Mouse (Mus musculus) forebrain, embryonic 13.5 days (tissue): ENCODE results near the gene Msrb2. TPM values are rescaled to one million over a fixed set of nuclear protein-coding genes. Genes with fewer than 3 reads are reported as not detected.

Experiments
- ATAC-seq: fragments of 200-750 bp; cut with Nextera tagmentation; 2 replicates; pipeline ENCODE4 v1.8.0; 2017
- H3K27ac ChIP-seq: fragments of 300-500 bp; sonication (generic); 2 replicates; pipeline ENCODE4 v1.5.1; 2015; ENCODE audit warnings: inconsistent platforms, mild to moderate bottlenecking, moderate library complexity
- H3K27me3 ChIP-seq: fragments of 300-500 bp; sonication (generic); 2 replicates; pipeline ENCODE4 v1.6.1; 2015; ENCODE audit warnings: mild to moderate bottlenecking, inconsistent platforms
- H3K36me3 ChIP-seq: fragments of 300-500 bp; sonication (generic); 2 replicates; pipeline ENCODE4 v1.6.1; 2015; ENCODE audit warnings: mild to moderate bottlenecking, inconsistent platforms; ENCODE audit not compliant: poor library complexity, severe bottlenecking
- H3K4me1 ChIP-seq: fragments of 300-500 bp; sonication (generic); 2 replicates; pipeline ENCODE4 v1.6.1; 2015; ENCODE audit warnings: inconsistent platforms
- H3K4me2 ChIP-seq: fragments of 300-500 bp; sonication (generic); 2 replicates; pipeline ENCODE4 v1.6.1; 2015; ENCODE audit warnings: inconsistent platforms, mild to moderate bottlenecking, moderate library complexity
- H3K4me3 ChIP-seq: fragments of 300-500 bp; sonication (generic); 2 replicates; pipeline ENCODE4 v1.5.1; 2015; ENCODE audit warnings: mild to moderate bottlenecking, inconsistent platforms
- H3K9ac ChIP-seq: fragments of 300-500 bp; sonication (generic); 2 replicates; pipeline ENCODE4 v1.6.1; 2015; ENCODE audit warnings: mild to moderate bottlenecking, inconsistent platforms
- H3K9me3 ChIP-seq: fragments of 300-500 bp; sonication (generic); replicated peaks from 2 replicates; pipeline ENCODE4 v1.6.1; 2016; ENCODE audit warnings: inconsistent platforms
- WGBS: fragments of 180-500 bp; shearing (Covaris S2); methylation state at CpG from one replicate; pipeline ENCODE4 v1.1.7; 2015; 5-methylcytosine and 5-hydroxymethylcytosine counted together
- polyA plus RNA-seq: library from polyadenylated mRNA; unstranded; fragments of >200 nt; fragmentation: Nextera tagmentation; extraction: Ambion mirVana; gene quantifications from 2 replicates; pipeline ENCODE4 v1.2.1, GENCODE M21; 2015

The Msrb2 gene
- polyA plus RNA-seq, 1 experiment from 2014 or later: 9.8 TPM

DNA sequence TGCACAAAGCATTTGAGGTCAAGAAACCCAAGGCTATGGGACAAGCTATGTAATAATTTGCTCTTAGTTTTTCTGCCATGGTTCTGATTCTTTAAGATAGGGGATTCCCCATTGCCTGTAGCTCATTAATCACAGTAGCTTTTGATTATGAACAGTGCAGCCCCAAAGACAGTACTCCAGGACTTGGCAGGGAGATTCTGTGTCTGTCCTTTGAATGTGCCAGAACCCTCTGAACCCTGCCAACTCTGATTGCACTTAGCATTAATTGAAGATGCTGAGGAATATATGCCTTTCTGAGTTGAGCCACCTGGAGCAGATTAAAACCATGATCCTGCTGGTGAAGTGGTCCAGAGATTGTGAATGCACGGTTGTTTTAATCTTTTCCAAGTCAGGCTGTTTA, 8.4 kb upstream of the Msrb2 start:
- H3K27ac ChIP-seq: no peak overlapping the region
- no peak overlapping the region for H3K9ac ChIP-seq
- H3K36me3 ChIP-seq: no peaks in the 10 kb centered on the region
- no peaks in the 10 kb centered on the region for H3K4me1 ChIP-seq
- H3K4me2 ChIP-seq: no peak overlapping the region
- WGBS: 64% methylated on average over 1 of the region's 1 CpGs
- ATAC-seq: no peak
- H3K9me3 ChIP-seq: no peaks in the 10 kb centered on the region
- H3K27me3 ChIP-seq: no peaks in the 10 kb centered on the region
- H3K4me3 ChIP-seq: no peak overlapping the region

DNA sequence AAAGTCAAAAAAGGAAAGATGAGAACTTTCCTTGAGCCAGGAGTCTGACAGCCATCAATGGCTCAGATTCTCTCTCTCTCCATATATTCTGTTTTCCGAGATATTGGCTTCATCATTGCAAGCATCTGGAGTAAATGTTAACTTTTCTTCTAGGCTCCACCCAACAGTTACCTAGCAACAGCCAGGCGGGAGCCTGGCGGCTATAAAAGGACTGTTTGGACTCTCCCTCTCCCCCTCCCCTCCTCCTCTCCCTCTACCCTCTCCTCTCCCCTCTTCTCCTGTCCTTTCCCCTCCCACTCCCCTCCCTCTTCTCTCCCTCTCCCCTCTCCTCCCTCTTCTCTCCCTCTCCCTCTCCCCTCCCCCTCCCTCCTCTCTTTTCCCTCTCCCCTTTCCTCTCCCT, 4.8 kb upstream of the Msrb2 start:
- ATAC-seq: no peak
- no peaks in the 10 kb centered on the region for H3K4me1 ChIP-seq
- no peaks in the 10 kb centered on the region for H3K27me3 ChIP-seq
- no peak overlapping the region for H3K4me3 ChIP-seq
- H3K9me3 ChIP-seq: no peaks in the 10 kb centered on the region
- H3K27ac ChIP-seq: no peak overlapping the region
- no peaks in the 10 kb centered on the region for H3K36me3 ChIP-seq
- no peak overlapping the region for H3K4me2 ChIP-seq
- WGBS: 16% methylated on average over 3 of the region's 3 CpGs
- H3K9ac ChIP-seq: no peak overlapping the region

DNA sequence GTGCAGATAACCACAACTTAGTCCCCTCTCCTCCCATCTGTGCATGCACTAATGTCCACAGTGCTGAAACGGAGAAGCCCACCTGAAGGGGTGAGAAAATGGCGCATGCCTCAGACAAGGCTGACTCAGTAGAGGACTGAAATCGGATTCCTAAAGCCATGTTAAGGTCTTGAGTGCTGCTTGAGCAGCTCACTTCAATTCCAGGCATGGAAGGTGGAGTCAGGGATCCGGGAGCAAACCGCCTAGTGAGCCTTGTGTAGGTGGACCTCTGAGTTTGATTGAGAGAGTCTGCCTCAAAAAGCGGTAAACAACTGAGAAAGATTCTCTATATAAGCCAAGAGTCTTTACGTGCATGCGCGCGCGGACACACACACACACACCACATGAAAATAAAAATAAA, 4.1 kb upstream of the Msrb2 start:
- 77% methylated on average over 11 of the region's 11 CpGs for WGBS
- Histone ChIP-seq H3K9ac (no peak overlapping the region), H3K4me3 (no peak overlapping the region), H3K4me2 (no peak overlapping the region), H3K36me3 (no peaks in the 10 kb centered on the region), H3K4me1 (no peaks in the 10 kb centered on the region), H3K27me3 (no peaks in the 10 kb centered on the region), H3K27ac (no peak overlapping the region), H3K9me3 (no peaks in the 10 kb centered on the region)
- no peak for ATAC-seq

DNA sequence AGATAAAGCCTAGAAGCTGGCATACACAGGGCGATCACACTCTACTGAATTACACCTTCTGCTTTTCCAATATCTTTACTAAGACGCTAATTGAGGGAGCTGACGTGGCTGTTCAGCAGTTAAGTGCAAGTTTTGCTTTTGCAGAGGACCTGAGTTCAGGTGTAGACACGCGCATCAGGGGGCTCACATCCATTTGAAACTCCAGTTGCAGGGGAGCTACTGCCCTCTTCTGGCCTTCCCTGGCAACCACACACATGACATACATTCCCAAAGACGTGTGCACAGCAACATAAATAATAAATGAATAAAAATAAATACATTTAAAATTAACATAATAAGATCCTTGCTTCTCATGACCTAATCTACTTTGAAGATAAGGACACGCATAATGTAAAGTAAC, 2.5 kb downstream of the Msrb2 start:
- Histone ChIP-seq H3K9ac (no peak overlapping the region), H3K36me3 (no peaks in the 10 kb centered on the region), H3K27ac (no peak overlapping the region), H3K4me3 (no peak overlapping the region), H3K4me1 (no peaks in the 10 kb centered on the region), H3K4me2 (no peak overlapping the region), H3K9me3 (no peaks in the 10 kb centered on the region), H3K27me3 (no peaks in the 10 kb centered on the region)
- no peak for ATAC-seq
- 89% methylated on average over 7 of the region's 7 CpGs for WGBS

DNA sequence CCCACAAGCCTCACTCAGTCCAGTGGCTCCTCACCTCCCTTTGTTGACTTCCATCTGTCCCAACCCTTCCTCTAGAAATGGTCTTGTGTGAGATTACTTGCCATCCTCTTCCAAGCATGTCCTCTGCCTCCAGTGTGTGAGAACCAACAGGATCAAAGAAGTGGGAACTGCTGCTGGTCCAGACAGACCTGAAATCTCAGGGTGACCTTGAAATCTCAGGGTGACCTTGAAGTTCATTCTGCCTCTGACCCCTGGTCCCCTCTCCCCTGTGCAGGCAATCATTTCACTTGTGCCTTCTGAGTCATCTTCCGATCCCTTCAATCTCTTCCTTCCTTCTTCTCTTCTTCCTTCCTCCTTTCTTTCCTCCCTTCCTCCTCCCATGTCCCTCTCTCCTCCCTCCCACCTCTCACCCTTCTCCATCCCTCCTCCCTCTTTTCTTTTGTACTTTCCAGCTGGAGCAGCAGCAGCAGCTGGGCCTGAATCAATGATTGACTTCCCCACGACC, 9.3 kb downstream of the Msrb2 start:
- Histone ChIP-seq H3K4me2 (no peak overlapping the region), H3K27ac (no peak overlapping the region), H3K4me3 (no peak overlapping the region), H3K4me1 (no peaks in the 10 kb centered on the region), H3K36me3 (no peaks in the 10 kb centered on the region), H3K9me3 (no peaks in the 10 kb centered on the region), H3K27me3 (no peaks in the 10 kb centered on the region), H3K9ac (no peak overlapping the region)
- 55% methylated on average over 2 of the region's 2 CpGs for WGBS
- ATAC-seq: no peak

DNA sequence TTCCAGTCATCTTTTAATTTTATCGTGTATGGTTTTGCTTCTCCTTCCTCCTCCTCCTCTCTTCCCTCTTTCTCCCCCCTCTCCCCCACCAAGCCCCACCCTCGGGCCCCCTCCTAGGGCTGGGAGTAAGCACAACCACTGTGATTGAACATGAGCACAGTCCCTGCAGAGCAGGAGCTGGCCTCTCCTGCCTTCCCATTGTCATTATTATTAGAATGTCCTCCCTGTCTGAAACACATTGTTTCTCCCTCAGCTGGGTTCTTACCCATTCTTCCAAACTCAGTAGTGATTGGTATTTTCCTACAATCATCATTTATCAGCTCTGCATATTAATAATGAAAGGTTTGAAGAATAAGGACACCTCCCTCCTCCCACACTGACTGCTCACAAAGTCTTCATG, 9.7 kb downstream of the Msrb2 start:
- H3K4me2 ChIP-seq: no peak overlapping the region
- H3K27ac ChIP-seq: no peak overlapping the region
- no peaks in the 10 kb centered on the region for H3K27me3 ChIP-seq
- no peak overlapping the region for H3K9ac ChIP-seq
- no peaks in the 10 kb centered on the region for H3K4me1 ChIP-seq
- 11% methylated on average over 2 of the region's 2 CpGs for WGBS
- H3K36me3 ChIP-seq: no peaks in the 10 kb centered on the region
- no peaks in the 10 kb centered on the region for H3K9me3 ChIP-seq
- no peak for ATAC-seq
- no peak overlapping the region for H3K4me3 ChIP-seq

DNA sequence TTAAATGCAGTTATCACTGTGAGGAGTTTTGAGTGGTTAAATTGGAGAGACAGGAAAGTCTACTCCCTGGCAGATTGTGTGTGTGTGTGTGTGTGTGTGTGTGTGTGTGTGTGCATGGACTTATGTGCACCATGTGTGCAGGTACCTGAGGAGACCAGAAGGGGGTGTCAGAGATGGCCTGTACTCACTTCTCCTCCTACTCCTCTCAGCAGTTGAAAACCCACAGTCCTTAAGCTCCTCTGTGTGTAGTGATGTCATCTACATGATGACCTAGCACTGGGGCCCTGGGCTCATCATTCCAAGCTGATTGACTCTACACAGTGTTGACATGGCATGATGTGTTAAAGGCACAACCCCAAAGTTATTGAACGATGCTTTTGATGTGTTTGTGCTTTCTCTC, 11.0 kb downstream of the Msrb2 start:
- H3K4me3 ChIP-seq: no peak overlapping the region
- no peaks in the 10 kb centered on the region for H3K4me1 ChIP-seq
- H3K9ac ChIP-seq: no peak overlapping the region
- 89% methylated on average over 1 of the region's 1 CpGs for WGBS
- no peaks in the 10 kb centered on the region for H3K36me3 ChIP-seq
- no peak overlapping the region for H3K4me2 ChIP-seq
- H3K27me3 ChIP-seq: no peaks in the 10 kb centered on the region
- no peak for ATAC-seq
- no peaks in the 10 kb centered on the region for H3K9me3 ChIP-seq
- H3K27ac ChIP-seq: no peak overlapping the region

DNA sequence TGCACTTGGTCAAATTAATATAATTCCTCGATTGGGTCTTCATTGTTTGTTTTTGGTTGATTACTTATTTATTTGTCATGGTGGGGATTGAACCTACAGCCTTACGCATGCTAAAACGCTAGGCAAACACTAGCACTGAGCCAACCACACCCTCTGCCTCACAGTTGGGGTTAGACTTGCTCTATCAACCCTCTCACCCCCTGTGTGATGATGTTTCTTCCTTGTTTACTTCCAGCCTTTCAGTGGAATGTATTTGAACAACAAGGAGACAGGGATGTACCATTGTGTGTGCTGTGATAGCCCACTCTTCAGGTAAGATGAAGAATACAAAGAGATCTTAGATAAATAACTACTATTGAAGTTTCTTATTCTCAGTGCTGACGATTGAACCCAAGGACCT, 11.8 kb downstream of the Msrb2 start:
- Histone ChIP-seq H3K27ac (no peak overlapping the region), H3K4me2 (no peak overlapping the region), H3K36me3 (no peaks in the 10 kb centered on the region), H3K9me3 (no peaks in the 10 kb centered on the region), H3K27me3 (no peaks in the 10 kb centered on the region), H3K9ac (no peak overlapping the region), H3K4me3 (no peak overlapping the region), H3K4me1 (no peaks in the 10 kb centered on the region)
- no peak for ATAC-seq
- WGBS: 71% methylated on average over 4 of the region's 4 CpGs

DNA sequence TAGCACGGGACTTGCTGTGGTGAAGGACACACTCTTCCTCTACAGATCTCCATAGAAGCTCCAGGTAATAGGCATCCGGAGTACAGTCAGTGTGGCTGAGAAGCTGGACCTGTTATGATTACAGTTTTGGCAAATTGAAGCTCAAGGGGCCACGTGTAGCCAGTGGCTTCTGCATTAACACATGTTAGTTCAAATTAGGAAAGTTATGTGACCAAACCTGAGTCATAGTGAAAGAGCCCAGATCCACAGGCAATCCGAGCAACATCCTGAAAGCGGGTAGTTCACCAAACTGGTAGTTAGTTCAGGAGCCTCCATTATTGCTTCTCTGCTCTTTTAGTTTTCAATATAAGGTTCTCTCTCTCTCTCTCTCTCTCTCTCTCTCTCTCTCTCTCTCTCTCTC, 14.5 kb downstream of the Msrb2 start:
- no peak overlapping the region for H3K27ac ChIP-seq
- no peaks in the 10 kb centered on the region; the same call in 1 of the 2 replicates for H3K4me1 ChIP-seq
- no peaks in the 10 kb centered on the region for H3K36me3 ChIP-seq
- H3K27me3 ChIP-seq: no peaks in the 10 kb centered on the region
- no peak overlapping the region for H3K4me3 ChIP-seq
- H3K4me2 ChIP-seq: no peak overlapping the region
- H3K9me3 ChIP-seq: no peaks in the 10 kb centered on the region
- 92% methylated on average over 5 of the region's 5 CpGs for WGBS
- ATAC-seq: no peak
- no peak overlapping the region for H3K9ac ChIP-seq

DNA sequence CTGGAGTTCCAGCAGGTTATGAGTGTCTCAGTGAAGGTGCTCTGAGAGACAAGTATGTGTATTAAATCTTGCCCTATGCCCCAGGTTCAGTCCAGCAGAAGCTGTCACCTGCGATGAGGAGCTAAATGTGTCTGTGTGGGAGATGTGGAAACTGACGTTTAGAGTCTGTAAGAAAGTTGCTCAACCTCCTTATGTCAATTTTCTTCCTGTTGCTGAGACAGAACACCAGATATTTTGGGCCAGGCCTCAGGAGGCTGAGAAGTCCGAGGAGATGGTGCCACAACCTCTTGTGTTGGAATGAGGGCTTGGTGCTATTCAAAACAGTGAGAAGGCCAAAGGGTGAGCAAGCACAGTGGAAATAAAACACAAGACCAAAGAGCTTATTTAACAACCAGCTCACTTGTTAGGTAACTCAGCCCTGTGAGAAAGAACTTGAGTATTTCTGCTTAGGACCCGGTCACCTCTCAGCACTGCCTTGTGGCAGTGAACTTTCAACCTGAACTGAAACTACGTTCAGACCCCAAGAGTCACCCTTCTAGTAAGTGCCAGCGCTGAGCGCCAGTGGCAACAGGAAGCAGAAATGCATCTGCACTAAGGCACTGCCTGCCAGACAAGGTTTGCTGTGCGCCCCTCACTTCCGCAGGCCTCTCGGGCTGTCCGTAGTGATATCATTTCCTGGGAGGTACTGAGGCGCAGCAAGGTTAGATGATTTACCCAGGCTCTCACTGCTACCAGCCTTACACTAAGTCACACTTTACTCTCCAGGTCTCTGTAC, 17.3 kb downstream of the Msrb2 start:
- Histone ChIP-seq H3K36me3 (no peaks in the 10 kb centered on the region), H3K27ac (no peak overlapping the region), H3K4me1 (no peaks in the 10 kb centered on the region; the same call in 1 of the 2 replicates), H3K4me2 (no peak overlapping the region), H3K9me3 (no peaks in the 10 kb centered on the region), H3K4me3 (no peak overlapping the region), H3K9ac (no peak overlapping the region), H3K27me3 (no peaks in the 10 kb centered on the region)
- ATAC-seq: no peak
- WGBS: 89% methylated on average over 12 of the region's 12 CpGs

DNA sequence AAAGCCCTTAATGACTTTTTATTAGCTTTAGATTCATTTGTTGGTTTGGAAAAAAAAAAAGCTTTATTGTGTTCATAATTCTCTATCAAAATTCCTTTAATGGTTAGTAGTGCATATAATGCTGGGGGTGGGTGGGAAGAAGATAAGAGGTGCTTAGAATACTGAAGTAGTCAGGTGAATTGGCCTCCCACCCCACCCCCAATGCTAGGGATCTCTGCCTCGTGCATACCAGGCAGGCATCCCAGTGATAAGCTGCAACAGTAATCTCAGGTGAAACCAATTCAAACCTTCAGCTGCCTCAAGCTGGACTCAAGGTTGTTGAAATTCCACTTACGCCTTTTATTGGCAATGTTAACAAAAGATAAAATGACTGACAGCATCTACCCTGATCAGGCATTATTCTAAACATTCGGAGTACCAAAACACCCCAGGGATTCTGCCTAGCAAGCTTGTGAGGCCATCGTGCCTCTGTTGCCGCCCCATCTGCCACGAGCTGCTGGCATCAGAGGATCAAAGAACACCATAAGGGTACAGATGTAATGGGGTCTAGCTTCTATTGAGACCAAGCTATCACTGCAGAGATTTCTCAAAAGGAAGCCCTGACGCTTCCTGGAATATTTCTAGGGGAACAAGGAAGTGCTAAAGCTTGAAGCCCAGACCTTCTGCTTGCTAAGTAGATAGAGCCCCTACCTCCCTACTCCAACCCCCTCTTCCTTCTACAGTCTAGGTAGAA, 19.3 kb downstream of the Msrb2 start:
- H3K4me1 ChIP-seq: no peaks in the 10 kb centered on the region; the same call in 1 of the 2 replicates
- H3K27ac ChIP-seq: no peak overlapping the region
- H3K36me3 ChIP-seq: no peaks in the 10 kb centered on the region
- no peak for ATAC-seq
- WGBS: 48% methylated on average over 7 of the region's 7 CpGs
- H3K4me2 ChIP-seq: no peak overlapping the region
- no peak overlapping the region for H3K9ac ChIP-seq
- H3K4me3 ChIP-seq: no peak overlapping the region
- no peaks in the 10 kb centered on the region for H3K9me3 ChIP-seq
- H3K27me3 ChIP-seq: no peaks in the 10 kb centered on the region

DNA sequence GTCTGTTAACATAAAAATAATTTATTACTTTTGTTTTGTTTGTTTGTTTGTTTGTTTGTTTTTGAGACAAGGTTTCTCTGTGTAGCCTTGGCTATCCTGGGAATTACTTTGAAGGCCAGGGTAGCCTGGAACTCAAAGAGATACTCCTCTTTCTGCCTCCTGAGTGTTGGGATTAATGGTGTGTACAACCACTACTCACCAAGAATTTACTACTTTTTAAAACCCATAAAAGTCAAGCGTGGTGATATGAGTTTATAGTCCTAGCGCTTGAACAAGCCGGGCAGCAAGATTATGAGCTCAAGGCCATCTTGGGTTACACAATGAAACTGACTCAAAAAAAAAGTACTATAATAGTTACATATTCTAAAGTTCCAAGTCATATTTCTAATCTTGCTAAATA, 20.4 kb downstream of the Msrb2 start:
- WGBS: 94% methylated on average over 3 of the region's 3 CpGs
- Histone ChIP-seq H3K4me3 (no peak overlapping the region), H3K4me1 (no peaks in the 10 kb centered on the region; the same call in 1 of the 2 replicates), H3K27ac (no peak overlapping the region), H3K9me3 (no peaks in the 10 kb centered on the region), H3K9ac (no peak overlapping the region), H3K27me3 (no peaks in the 10 kb centered on the region), H3K36me3 (no peaks in the 10 kb centered on the region), H3K4me2 (no peak overlapping the region)
- no peak for ATAC-seq
